Mouse (Mus musculus): ENCODE measurements around the gene Litaf. TPM values are rescaled to one million over a fixed set of nuclear protein-coding genes. Genes with fewer than 3 reads are reported as not detected.

The Litaf gene
- polyA plus RNA-seq, 1 experiment, result 472 TPM

- Histone ChIP-seq H3K4me1 (peaks cover 53% of the 10 kb centered on the region), H3K9me3 (no peaks in the 10 kb centered on the region), H3K36me3 (replicated peaks; ENCODE audit: low read length) (no peaks in the 10 kb centered on the region), H3K4me3 (replicated peaks) (no peak overlapping the region), H3K27me3 (replicated peaks) (peaks cover 27% of the 10 kb centered on the region)
- TF ChIP-seq FLI1 (IDR thresholded peaks at IDR 0.05; ENCODE audit: low read length) (no peak), GATA1 (IDR thresholded peaks at IDR 0.05; ENCODE audit: borderline replicate concordance, low read length) (no peak)
Measured at GRCm38 (mm10) chr16:10936700-10937319, 129.1 kb downstream of the Litaf start.

- Histone ChIP-seq H3K9me3 (peaks cover 15% of the 10 kb centered on the region), H3K27me3 (replicated peaks) (peaks cover 31% of the 10 kb centered on the region), H3K4me1 (peaks cover 48% of the 10 kb centered on the region), H3K36me3 (replicated peaks; ENCODE audit: low read length) (no peaks in the 10 kb centered on the region), H3K4me3 (replicated peaks) (peak overlapping the region; percentile 24)
- TF ChIP-seq FLI1 (IDR thresholded peaks at IDR 0.05; ENCODE audit: low read length), result no peak
- no peak for TF ChIP-seq GATA1 (IDR thresholded peaks at IDR 0.05; ENCODE audit: borderline replicate concordance, low read length)
Measured at GRCm38 (mm10) chr16:10934047-10934446, 131.9 kb downstream of the Litaf start.

GRCm38 (mm10) chr16:10933372-10933771 lies 132.6 kb downstream of the Litaf start:
- Histone ChIP-seq H3K4me3 (replicated peaks) (peak overlapping the region; percentile 38), H3K4me1 (peaks cover 47% of the 10 kb centered on the region), H3K9me3 (peaks cover 15% of the 10 kb centered on the region), H3K27me3 (replicated peaks) (peaks cover 34% of the 10 kb centered on the region), H3K36me3 (replicated peaks; ENCODE audit: low read length) (no peaks in the 10 kb centered on the region)
- TF ChIP-seq GATA1 (IDR thresholded peaks at IDR 0.05; ENCODE audit: borderline replicate concordance, low read length), result no peak
- no peak for TF ChIP-seq FLI1 (IDR thresholded peaks at IDR 0.05; ENCODE audit: low read length)

- Histone ChIP-seq H3K27me3 (replicated peaks) (peaks cover 31% of the 10 kb centered on the region), H3K36me3 (replicated peaks; ENCODE audit: low read length) (no peaks in the 10 kb centered on the region), H3K4me1 (peaks cover 13% of the 10 kb centered on the region), H3K9me3 (peaks cover 15% of the 10 kb centered on the region), H3K4me3 (replicated peaks) (no peak overlapping the region)
- TF ChIP-seq FLI1 (IDR thresholded peaks at IDR 0.05; ENCODE audit: low read length), result no peak
Measured at GRCm38 (mm10) chr16:10927026-10927425, 138.9 kb downstream of the Litaf start.

GRCm38 (mm10) chr16:10925591-10926180 lies 140.3 kb downstream of the Litaf start:
- peaks cover 7% of the 10 kb centered on the region for H3K9me3 ChIP-seq
- H3K27me3 ChIP-seq (replicated peaks), result peaks cover 31% of the 10 kb centered on the region
- peaks cover 25% of the 10 kb centered on the region for H3K4me1 ChIP-seq
- no peaks in the 10 kb centered on the region for H3K36me3 ChIP-seq (replicated peaks; ENCODE audit: low read length)
- TF ChIP-seq FLI1 (IDR thresholded peaks at IDR 0.05; ENCODE audit: low read length) (no peak), GATA1 (IDR thresholded peaks at IDR 0.05; ENCODE audit: borderline replicate concordance, low read length) (no peak)
- no peak overlapping the region for H3K4me3 ChIP-seq (replicated peaks)

GRCm38 (mm10) chr16:10923561-10923960 lies 142.4 kb downstream of the Litaf start:
- peaks cover 22% of the 10 kb centered on the region for H3K4me1 ChIP-seq
- no peak overlapping the region for H3K4me3 ChIP-seq (replicated peaks)
- TF ChIP-seq FLI1 (IDR thresholded peaks at IDR 0.05; ENCODE audit: low read length) (no peak), GATA1 (IDR thresholded peaks at IDR 0.05; ENCODE audit: borderline replicate concordance, low read length) (no peak)
- peaks cover 36% of the 10 kb centered on the region for H3K27me3 ChIP-seq (replicated peaks)
- H3K9me3 ChIP-seq, result no peaks in the 10 kb centered on the region
- H3K36me3 ChIP-seq (replicated peaks; ENCODE audit: low read length), result no peaks in the 10 kb centered on the region

- Histone ChIP-seq H3K4me3 (replicated peaks) (no peak overlapping the region), H3K36me3 (replicated peaks; ENCODE audit: low read length) (no peaks in the 10 kb centered on the region), H3K4me1 (peaks cover 22% of the 10 kb centered on the region), H3K27me3 (replicated peaks) (peaks cover 35% of the 10 kb centered on the region), H3K9me3 (no peaks in the 10 kb centered on the region)
- TF ChIP-seq FLI1 (IDR thresholded peaks at IDR 0.05; ENCODE audit: low read length) (no peak), GATA1 (IDR thresholded peaks at IDR 0.05; ENCODE audit: borderline replicate concordance, low read length) (no peak)
Measured at GRCm38 (mm10) chr16:10919856-10920255, 146.1 kb downstream of the Litaf start.

GRCm38 (mm10) chr16:10916271-10916670 lies 149.7 kb downstream of the Litaf start:
- TF ChIP-seq GATA1 (IDR thresholded peaks at IDR 0.05; ENCODE audit: borderline replicate concordance, low read length) (no peak), FLI1 (IDR thresholded peaks at IDR 0.05; ENCODE audit: low read length) (no peak)
- no peaks in the 10 kb centered on the region for H3K36me3 ChIP-seq (replicated peaks; ENCODE audit: low read length)
- no peak overlapping the region for H3K4me3 ChIP-seq (replicated peaks)

GRCm38 (mm10) chr16:10915066-10915465 lies 150.9 kb downstream of the Litaf start:
- no peaks in the 10 kb centered on the region for H3K36me3 ChIP-seq (replicated peaks; ENCODE audit: low read length)
- peaks cover 4% of the 10 kb centered on the region; the same call in 1 of the 2 replicates for H3K4me1 ChIP-seq
- no peak overlapping the region for H3K4me3 ChIP-seq (replicated peaks)
- H3K27me3 ChIP-seq (replicated peaks), result peaks cover 64% of the 10 kb centered on the region
- no peak for TF ChIP-seq FLI1 (IDR thresholded peaks at IDR 0.05; ENCODE audit: low read length)
- no peak for TF ChIP-seq GATA1 (IDR thresholded peaks at IDR 0.05; ENCODE audit: borderline replicate concordance, low read length)
- no peaks in the 10 kb centered on the region for H3K9me3 ChIP-seq

More at GRCm38 (mm10) chr16:10916271-10916670, 149.7 kb downstream of the Litaf start:
- H3K4me1 ChIP-seq, result peaks cover 12% of the 10 kb centered on the region
- H3K27me3 ChIP-seq (replicated peaks), result peaks cover 56% of the 10 kb centered on the region
- H3K9me3 ChIP-seq, result no peaks in the 10 kb centered on the region

- Histone ChIP-seq H3K4me3 (replicated peaks) (no peak overlapping the region), H3K27me3 (replicated peaks) (peaks cover 64% of the 10 kb centered on the region), H3K36me3 (replicated peaks; ENCODE audit: low read length) (no peaks in the 10 kb centered on the region), H3K4me1 (peaks cover 16% of the 10 kb centered on the region), H3K9me3 (peaks cover 5% of the 10 kb centered on the region)
- TF ChIP-seq GATA1 (IDR thresholded peaks at IDR 0.05; ENCODE audit: borderline replicate concordance, low read length) (no peak), FLI1 (IDR thresholded peaks at IDR 0.05; ENCODE audit: low read length) (no peak)
Measured at GRCm38 (mm10) chr16:10911061-10911460, 154.9 kb downstream of the Litaf start.
